ENCODE assay signal across 8 mouse cellular contexts in genomic region chr4:49631319-49632138, GRCm38 (mm10). TPM values are rescaled to one million over a fixed set of nuclear protein-coding genes. Genes with fewer than 3 reads are reported as not detected.
DNase-seq lines count a peak whose midpoint lies in the region; ATAC-seq and TF ChIP-seq lines count a peak whose summit lies in the region.

Rnf20 (plus strand) TSS chr4:49632006.

- peak; percentile 96 for ATAC-seq in Patski
- peak; percentile 97 for ATAC-seq in hindbrain, embryonic 12.5 days (ENCODE audit: low FRiP score)

- H3K27me3 ChIP-seq in Patski, result no peaks in the 10 kb centered on the region
- H3K27me3 ChIP-seq in hindbrain, embryonic 12.5 days, result no peaks in the 10 kb centered on the region

- peak within 1 kb of the TSS; percentile 88 for H3K27ac ChIP-seq in hindbrain, embryonic 12.5 days

- no peaks in the 10 kb centered on the region for H3K9me3 ChIP-seq in hindbrain, embryonic 12.5 days (replicated peaks)

- WGBS in hindbrain, embryonic 12.5 days, result 3% methylated on average over 36 of the region's 37 CpGs

- TF ChIP-seq CTCF in Patski (IDR thresholded peaks at IDR 0.05), result no peak

- POLR2A ChIA-PET in Patski (lab: Charles Lee), result no interaction called here

- H3K9ac ChIP-seq in hindbrain, embryonic 12.5 days, result peak within 1 kb of the TSS; percentile 89

- peak; percentile 71 for DNase-seq in Patski (ENCODE audit: low read depth, low spot score)
- peak; percentile 98 for DNase-seq in cerebellum, postnatal 10 days
- peak; percentile 94 to 95 for DNase-seq in frontal cortex, postnatal 10 days (ENCODE audit: low spot score in 2 of 2)
- DNase-seq in layer of hippocampus, postnatal 14 days (ENCODE audit: low spot score in 2 of 2), result peak; percentile 96 to 97
- DNase-seq in lung, postnatal 14 days, result peak; percentile 97
- DNase-seq in retina, postnatal 1 day, result peak; percentile 98
- peak; percentile 88 to 95 for DNase-seq in urinary bladder, adult 18-20 months (ENCODE audit: low spot score in 2 of 2)

- peak within 1 kb of the TSS; percentile 83 for H3K4me3 ChIP-seq in hindbrain, embryonic 12.5 days

- H3K36me3 ChIP-seq in hindbrain, embryonic 12.5 days, result peaks cover 28% of the 10 kb centered on the region

- in situ Hi-C loops in Patski (cut with MboI; ENCODE audit: low pct_unique_long_range_greater_than_20kb), result loop anchor here (25.0 kb wide), 1 partner anchor 1169 kb away; the partner anchor contains the start of gene Tex10

- H3K4me1 ChIP-seq in hindbrain, embryonic 12.5 days, result peaks cover 18% of the 10 kb centered on the region

- CTCF ChIA-PET in Patski (lab: Charles Lee), result interaction anchor here (1.4 kb wide), 1 partner anchor 64 kb away, joined by 3 read pairs; no protein-coding TSS in a partner anchor

- H3K4me2 ChIP-seq in hindbrain, embryonic 12.5 days (replicated peaks), result peak within 1 kb of the TSS; percentile 80

RNA-seq across cellular contexts. Expression of gene Rnf20, which starts in this region (rescaled TPM):
- polyA plus RNA-seq in Patski (2021), result 30.5 TPM
- polyA plus RNA-seq in hindbrain, embryonic 12.5 days (2016; fragmentation: Nextera tagmentation; extraction: Ambion mirVana), result 67.6 TPM in 2 replicates
- 10 to 100 TPM; 71.0 to 78.1 TPM for total RNA-seq in layer of hippocampus, postnatal 14 days (2021)

Comparison
In these comparisons a context has a peak if more than half of its experiments do, and no peak if none do; other contexts are left out.
1. Peak in every context shown above with its lines: DNase-seq, ATAC-seq, H3K4me3 ChIP-seq and H3K27ac ChIP-seq.